Mouse (Mus musculus): Measurements from ENCODE around the gene Vsx1. TPM values are rescaled to one million over a fixed set of nuclear protein-coding genes. Genes with fewer than 3 reads are reported as not detected.

Gene Vsx1
- polyA plus RNA-seq, 1 experiment from 2014 or later, result not detected

DNA sequence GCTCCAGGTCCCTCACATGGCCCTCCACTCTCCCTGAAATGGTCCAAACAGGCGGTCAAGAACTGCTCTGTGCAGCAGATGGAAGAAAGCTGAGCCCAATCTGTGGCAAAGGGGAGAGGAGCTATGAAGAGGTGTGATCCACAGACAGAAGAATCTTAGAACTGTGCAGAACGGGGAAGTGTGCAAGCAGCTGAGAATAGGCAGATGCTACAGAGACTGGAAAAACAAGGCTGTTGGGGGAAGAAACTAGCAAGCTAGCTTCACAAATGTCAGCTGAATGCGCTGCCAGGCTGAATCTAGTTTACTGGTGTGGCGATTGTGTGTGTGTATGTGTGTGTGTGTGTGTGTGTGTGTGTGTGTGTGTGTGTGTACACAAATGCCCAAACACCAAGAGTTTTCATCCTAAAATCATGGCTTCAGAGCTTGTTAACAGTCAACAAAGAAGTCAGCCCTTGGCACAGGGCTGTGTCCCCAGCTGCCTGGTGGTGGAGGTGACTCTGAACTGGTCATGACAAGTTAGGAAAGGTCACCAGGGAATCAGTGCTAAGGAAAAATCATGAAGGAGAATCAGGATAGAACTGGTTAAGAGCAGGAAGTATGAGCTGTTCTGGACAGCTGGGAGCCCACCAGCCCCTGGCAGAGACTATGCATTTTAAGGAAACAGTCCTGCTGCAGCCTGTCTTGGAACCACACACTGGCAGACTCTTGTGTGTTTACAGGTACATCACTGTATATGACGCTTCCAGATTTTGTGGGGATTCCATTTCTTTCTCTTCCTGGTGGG, 28.3 kb downstream of the Vsx1 start:
- TF ChIP-seq CTCF (IDR thresholded peaks at IDR 0.05), result no peak
- H3K27me3 ChIP-seq, result no peaks in the 10 kb centered on the region
- DNase-seq (ENCODE audit: low read depth, low spot score), result no peak
- in situ Hi-C loops (cut with MboI; ENCODE audit: low pct_unique_long_range_greater_than_20kb), result no loop called here
- CTCF ChIA-PET, result interaction anchor here (1.2 to 1.4 kb wide), 3 partner anchors 10 to 81 kb away, joined by 3 read pairs; no protein-coding TSS in a partner anchor
- POLR2A ChIA-PET, result interaction anchor here (0.6 kb wide), 1 partner anchor 51 kb away, joined by 4 read pairs; no protein-coding TSS in a partner anchor
- ATAC-seq, result no peak

GRCm38 (mm10) chr2:150660049-150660448, 29.1 kb downstream of the Vsx1 start:
- in situ Hi-C loops (cut with MboI; ENCODE audit: low pct_unique_long_range_greater_than_20kb), result no loop called here
- CTCF ChIA-PET, result interaction anchor here (1.4 kb wide), 2 partner anchors 9 to 19 kb away, joined by 3 read pairs; no protein-coding TSS in a partner anchor
- DNase-seq (ENCODE audit: low read depth, low spot score), result no peak
- TF ChIP-seq CTCF (IDR thresholded peaks at IDR 0.05), result no peak
- POLR2A ChIA-PET, result interaction anchor here (0.6 kb wide), 1 partner anchor 50 kb away, joined by 4 read pairs; no protein-coding TSS in a partner anchor
- ATAC-seq, result no peak
- no peaks in the 10 kb centered on the region for H3K27me3 ChIP-seq

DNA sequence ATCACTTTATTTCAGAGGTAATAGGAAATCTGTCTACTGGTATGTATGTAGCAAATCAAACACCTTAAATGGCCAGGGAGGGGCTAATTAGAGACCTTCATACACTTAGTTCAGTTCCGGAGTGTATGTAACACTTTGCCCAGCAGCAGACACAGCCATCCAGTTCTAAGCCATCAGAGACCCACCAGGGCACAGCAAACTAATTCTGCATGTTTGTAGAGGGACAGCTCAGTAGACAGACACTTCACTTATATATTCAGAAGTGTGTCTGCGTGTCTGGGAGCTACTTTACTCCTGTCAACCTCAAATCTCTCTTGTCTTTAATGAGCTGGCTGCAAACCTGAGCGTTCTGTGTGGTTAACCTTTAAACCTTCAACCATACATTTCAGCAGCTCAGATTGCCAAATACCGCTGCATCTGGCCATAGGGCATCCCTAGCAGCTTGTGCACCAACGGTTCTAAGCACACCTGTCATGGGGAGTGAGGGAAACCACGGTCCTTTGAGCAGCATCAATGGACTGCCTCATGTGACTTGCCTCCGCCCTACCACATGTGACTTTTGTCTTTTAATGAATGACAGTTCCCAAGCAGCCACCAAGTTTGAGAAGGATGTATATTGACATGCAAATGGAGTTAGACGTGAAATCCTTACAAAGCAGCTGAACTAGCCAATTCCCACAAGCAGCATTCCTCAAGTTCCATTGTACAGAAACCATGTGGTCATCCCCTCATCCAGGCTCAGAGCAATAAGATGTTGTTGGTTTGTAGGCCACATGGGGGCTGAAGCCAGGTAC, 32.0 kb downstream of the Vsx1 start:
- ATAC-seq (no peak), DNase-seq (ENCODE audit: low read depth, low spot score) (no peak)
- CTCF ChIA-PET, result interaction anchor here (0.9 to 1.3 kb wide), 2 partner anchors 8 to 9 kb away, joined by 3 read pairs; no protein-coding TSS in a partner anchor
- in situ Hi-C loops (cut with MboI; ENCODE audit: low pct_unique_long_range_greater_than_20kb), result no loop called here
- H3K27me3 ChIP-seq, result no peaks in the 10 kb centered on the region
- TF ChIP-seq CTCF (IDR thresholded peaks at IDR 0.05), result no peak
- POLR2A ChIA-PET, result no interaction called here

GRCm38 (mm10) chr2:150656112-150656511, 33.0 kb downstream of the Vsx1 start:
- ATAC-seq (no peak), DNase-seq (ENCODE audit: low read depth, low spot score) (no peak)
- POLR2A ChIA-PET, result no interaction called here
- no peaks in the 10 kb centered on the region for H3K27me3 ChIP-seq
- TF ChIP-seq CTCF (IDR thresholded peaks at IDR 0.05), result no peak
- CTCF ChIA-PET, result interaction anchor here (1.3 kb wide), 1 partner anchor 8 kb away, joined by 3 read pairs; no protein-coding TSS in a partner anchor
- in situ Hi-C loops (cut with MboI; ENCODE audit: low pct_unique_long_range_greater_than_20kb), result no loop called here

DNA sequence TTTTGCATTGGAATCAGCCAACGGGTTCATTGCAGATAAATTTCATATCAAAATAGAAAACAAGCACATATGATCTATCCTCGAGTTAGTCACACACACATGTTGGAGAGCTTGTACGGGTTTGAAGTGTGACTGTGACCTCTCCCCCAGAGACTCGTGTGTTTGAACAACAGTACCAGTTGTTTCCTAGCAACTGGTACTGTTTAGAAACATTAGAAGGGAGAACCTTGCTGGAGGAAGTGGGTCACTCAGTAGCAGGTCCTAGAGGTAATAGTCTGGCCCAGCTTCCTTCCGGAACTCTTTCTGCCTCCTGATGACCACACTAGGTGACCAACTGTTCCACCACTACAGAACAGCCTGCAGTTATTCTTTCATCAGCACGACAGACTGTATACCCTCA, 33.9 kb downstream of the Vsx1 start:
- H3K27me3 ChIP-seq, result no peaks in the 10 kb centered on the region
- ChIA-PET CTCF (no interaction called here), POLR2A (no interaction called here)
- no peak for ATAC-seq
- in situ Hi-C loops (cut with MboI; ENCODE audit: low pct_unique_long_range_greater_than_20kb), result no loop called here
- TF ChIP-seq CTCF (IDR thresholded peaks at IDR 0.05), result no peak
- no peak for DNase-seq (ENCODE audit: low read depth, low spot score)

DNA sequence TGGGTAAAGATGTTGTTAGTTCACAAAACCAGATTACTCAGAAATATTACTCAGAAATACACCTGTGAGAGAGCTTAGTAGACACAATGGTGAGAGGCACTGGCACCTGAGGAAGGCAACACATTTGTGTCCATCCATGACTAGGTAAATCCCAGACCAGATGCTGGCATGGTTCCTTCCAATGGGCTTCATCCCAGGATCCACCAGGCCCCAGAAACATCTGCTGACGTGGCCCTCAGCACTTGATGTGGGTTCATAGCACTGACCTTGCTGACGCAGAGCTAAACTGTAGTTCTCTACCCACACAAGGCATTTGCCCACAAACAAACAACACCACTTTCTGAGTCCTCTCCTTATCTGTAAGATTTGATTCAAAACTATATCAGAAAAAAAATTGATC, 34.3 kb downstream of the Vsx1 start:
- TF ChIP-seq CTCF (IDR thresholded peaks at IDR 0.05), result no peak
- ChIA-PET POLR2A (no interaction called here), CTCF (no interaction called here)
- no peaks in the 10 kb centered on the region for H3K27me3 ChIP-seq
- DNase-seq (ENCODE audit: low read depth, low spot score), result no peak
- ATAC-seq, result no peak
- in situ Hi-C loops (cut with MboI; ENCODE audit: low pct_unique_long_range_greater_than_20kb), result no loop called here

DNA sequence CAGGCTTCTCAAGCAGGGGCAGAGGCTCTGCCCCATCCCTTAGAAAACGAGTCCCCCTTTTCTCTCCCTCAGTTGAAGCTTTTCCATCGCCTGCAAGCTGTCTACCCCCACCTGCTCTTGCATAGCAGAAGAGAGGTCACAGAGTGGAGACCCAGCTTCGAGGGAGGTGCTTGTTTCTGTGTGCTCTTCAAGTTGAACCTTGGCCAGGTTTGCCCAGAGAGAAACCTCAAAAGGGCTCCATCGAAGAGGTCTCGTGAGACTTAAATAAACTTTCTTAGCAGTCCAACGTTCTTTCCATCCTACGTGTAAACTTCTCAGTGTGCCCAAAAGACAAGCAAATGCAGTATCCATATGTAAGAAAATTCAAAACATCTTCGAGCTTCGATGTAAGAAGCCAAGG, 37.8 kb downstream of the Vsx1 start:
- no peak for ATAC-seq
- H3K27me3 ChIP-seq, result no peaks in the 10 kb centered on the region
- no peak for DNase-seq (ENCODE audit: low read depth, low spot score)
- in situ Hi-C loops (cut with MboI; ENCODE audit: low pct_unique_long_range_greater_than_20kb), result no loop called here
- ChIA-PET POLR2A (interaction anchor here (0.5 kb wide), 1 partner anchor 38 kb away, joined by 3 read pairs; no protein-coding TSS in a partner anchor), CTCF (interaction anchor here (1.0 kb wide), 1 partner anchor 9 kb away, joined by 3 read pairs; no protein-coding TSS in a partner anchor)
- no peak for TF ChIP-seq CTCF (IDR thresholded peaks at IDR 0.05)

GRCm38 (mm10) chr2:150650511-150651074, 38.6 kb downstream of the Vsx1 start:
- ChIA-PET CTCF (interaction anchor here (1.0 kb wide), 1 partner anchor 9 kb away, joined by 3 read pairs; no protein-coding TSS in a partner anchor), POLR2A (no interaction called here)
- H3K27me3 ChIP-seq, result no peaks in the 10 kb centered on the region
- no peak for TF ChIP-seq CTCF (IDR thresholded peaks at IDR 0.05)
- no peak for DNase-seq (ENCODE audit: low read depth, low spot score)
- in situ Hi-C loops (cut with MboI; ENCODE audit: low pct_unique_long_range_greater_than_20kb), result no loop called here
- ATAC-seq, result peak; percentile 14

- CTCF ChIA-PET, result interaction anchor here (0.7 kb wide), 1 partner anchor 8 kb away, joined by 3 read pairs; no protein-coding TSS in a partner anchor
- in situ Hi-C loops (cut with MboI; ENCODE audit: low pct_unique_long_range_greater_than_20kb), result no loop called here
- H3K27me3 ChIP-seq, result no peaks in the 10 kb centered on the region
- no peak for DNase-seq (ENCODE audit: low read depth, low spot score)
- ATAC-seq, result no peak
- POLR2A ChIA-PET, result no interaction called here
- no peak for TF ChIP-seq CTCF (IDR thresholded peaks at IDR 0.05)
Observed at GRCm38 (mm10) chr2:150648300-150648895, 40.8 kb downstream of the Vsx1 start.

GRCm38 (mm10) chr2:150647681-150648299, 41.4 kb downstream of the Vsx1 start:
- ATAC-seq, result no peak
- POLR2A ChIA-PET, result no interaction called here
- in situ Hi-C loops (cut with MboI; ENCODE audit: low pct_unique_long_range_greater_than_20kb), result no loop called here
- no peak for TF ChIP-seq CTCF (IDR thresholded peaks at IDR 0.05)
- no peaks in the 10 kb centered on the region for H3K27me3 ChIP-seq
- CTCF ChIA-PET, result interaction anchor here (0.7 kb wide), 1 partner anchor 9 kb away, joined by 3 read pairs; no protein-coding TSS in a partner anchor
- DNase-seq (ENCODE audit: low read depth, low spot score), result no peak
